Mouse (Mus musculus) C2C12 (cell line): ENCODE results near the gene Bace1. TPM values are rescaled to one million over a fixed set of nuclear protein-coding genes. Genes with fewer than 3 reads are reported as not detected.

ENCODE experiments used
- H3K27me3 ChIP-seq: one replicate; pipeline ENCODE4 v1.6.1; 2011; ENCODE audit not compliant: control insufficient read depth, insufficient read depth, insufficient read length
- H3K36me3 ChIP-seq: one replicate; pipeline ENCODE4 v1.6.1; 2011; ENCODE audit not compliant: control insufficient read depth, insufficient read depth
- H3K4me3 ChIP-seq: one replicate; pipeline ENCODE4 v1.5.1; 2011; ENCODE audit warnings: mild to moderate bottlenecking, control low read depth; ENCODE audit not compliant: poor library complexity, insufficient read depth, severe bottlenecking
- H3K79me2 ChIP-seq: one replicate; pipeline ENCODE4 v1.6.1; 2011; ENCODE audit not compliant: control insufficient read depth, insufficient read depth
- H3K79me3 ChIP-seq: one replicate; pipeline ENCODE4 v1.6.1; 2011; ENCODE audit warnings: low read depth, control low read depth
- H3ac ChIP-seq: one replicate; pipeline ENCODE3; 2011; ENCODE audit warnings: low read depth; ENCODE audit not compliant: control insufficient read depth, insufficient read length
- CEBPB ChIP-seq: IDR thresholded peaks from one replicate; pipeline ENCODE4 v1.6.1; 2011; ENCODE audit warnings: low read depth, mild to moderate bottlenecking, control low read depth, moderate library complexity
- CTCF ChIP-seq: IDR thresholded peaks from one replicate; pipeline ENCODE4 v1.5.1; 2011; ENCODE audit not compliant: control insufficient read depth, insufficient read depth, insufficient read length
- FOSL1 ChIP-seq: IDR thresholded peaks from one replicate; pipeline ENCODE4 v1.8.0; 2011; ENCODE audit warnings: mild to moderate bottlenecking, low read length; ENCODE audit not compliant: poor library complexity, insufficient read depth, severe bottlenecking
- MAX ChIP-seq: IDR thresholded peaks from one replicate; pipeline ENCODE4 v1.6.1; 2011; ENCODE audit warnings: mild to moderate bottlenecking, control low read depth
- MYOD1 ChIP-seq: IDR thresholded peaks from one replicate; pipeline ENCODE4 v1.6.1; 2011; ENCODE audit warnings: low read depth; ENCODE audit not compliant: control insufficient read depth, insufficient read length
- MYOG ChIP-seq: IDR thresholded peaks from one replicate; pipeline ENCODE4 v1.6.1; 2011; ENCODE audit not compliant: control insufficient read depth, insufficient read length; ENCODE audit errors: extremely low read depth
- USF1 ChIP-seq: IDR thresholded peaks from one replicate; pipeline ENCODE4 v1.6.1; 2011; ENCODE audit warnings: low read depth, mild to moderate bottlenecking, control low read depth, moderate library complexity
- long read RNA-seq, 2 experiments: library from polyadenylated mRNA; unstranded; transcript quantifications; one replicate each; pipeline ENCODE4 v2.0.0; 2019 to 2020
- polyA plus RNA-seq: library from polyadenylated mRNA; unstranded; fragments of >200 nt; fragmentation: generic; extraction: Trizol; gene quantifications from one replicate; pipeline ENCODE4 v1.2.1, GENCODE M21; 2012; ENCODE audit warnings: missing spikeins

Gene Bace1
- polyA plus RNA-seq, result 9.9 TPM
- long read RNA-seq, experiment 1, full-length matches to known transcripts, result 10 of 20 reads
- long read RNA-seq, experiment 1, partial matches to known transcripts, result 0 of 20 reads
- long read RNA-seq, experiment 1, other reads (novel, unspliced or antisense), result 10 of 20 reads
- long read RNA-seq, experiment 2, full-length matches to known transcripts, result 210 of 247 reads
- long read RNA-seq, experiment 2, partial matches to known transcripts, result 11 of 247 reads
- long read RNA-seq, experiment 2, other reads (novel, unspliced or antisense), result 26 of 247 reads

GRCm38 (mm10) chr9:45838434-45839138 is at the start of gene Bace1:
Bace1 (plus strand) TSS chr9:45838580.
- Histone ChIP-seq H3K79me2 (peaks cover 51% of the 10 kb centered on the region), H3K4me3 (peak within 1 kb of the TSS; percentile 61), H3K27me3 (no peaks in the 10 kb centered on the region), H3K36me3 (no peaks in the 10 kb centered on the region), H3K79me3 (peaks cover 32% of the 10 kb centered on the region), H3ac (peak within 1 kb of the TSS; percentile 83)
- TF ChIP-seq MYOG, result no peak
- TF ChIP-seq CTCF, result no peak

DNA sequence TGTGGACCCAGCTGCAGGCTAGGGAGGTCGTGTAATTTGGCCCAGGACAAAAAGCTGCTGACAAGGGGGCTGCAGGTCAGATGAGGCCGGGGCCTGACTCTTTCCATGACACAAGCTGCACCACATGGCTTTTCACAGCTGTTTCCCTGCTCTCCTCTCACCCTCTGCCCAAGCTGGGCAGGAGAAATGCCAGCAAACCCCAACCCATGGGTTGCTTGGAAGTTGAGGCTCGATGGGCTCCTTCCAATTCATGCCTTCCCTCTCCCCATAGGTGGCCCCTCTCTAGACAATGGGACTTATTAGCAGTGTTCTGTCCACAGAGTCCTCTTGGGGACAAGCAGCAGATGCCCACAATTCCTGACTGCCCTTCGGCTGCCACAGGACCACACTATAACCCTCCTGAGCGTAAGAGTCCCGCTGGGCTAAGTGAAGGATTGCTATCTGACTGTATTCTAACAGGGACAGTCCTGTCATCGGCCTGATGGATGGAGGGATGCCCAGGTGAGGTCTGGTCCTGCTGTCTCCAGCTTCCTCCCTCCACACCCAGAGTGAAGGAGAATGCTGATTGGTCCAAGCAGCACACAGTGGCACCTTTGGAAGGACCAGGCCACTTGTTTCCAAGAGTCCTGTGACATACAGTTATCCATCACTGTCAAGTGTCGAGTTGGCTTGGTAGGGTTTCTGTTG is 46.8 kb upstream of the Bace1 start:
- no peaks in the 10 kb centered on the region for H3K79me2 ChIP-seq
- TF ChIP-seq USF1 (no peak), FOSL1 (no peak), MYOD1 (no peak), MYOG (no peak), CEBPB (no peak), CTCF (no peak), MAX (no peak)
- no peak overlapping the region for H3K4me3 ChIP-seq
- H3K36me3 ChIP-seq, result peaks cover 5% of the 10 kb centered on the region
- no peaks in the 10 kb centered on the region for H3K79me3 ChIP-seq
- H3ac ChIP-seq, result no peak overlapping the region
- no peaks in the 10 kb centered on the region for H3K27me3 ChIP-seq

- Histone ChIP-seq H3K36me3 (peaks cover 5% of the 10 kb centered on the region), H3K79me2 (no peaks in the 10 kb centered on the region), H3K27me3 (no peaks in the 10 kb centered on the region), H3K79me3 (no peaks in the 10 kb centered on the region), H3K4me3 (no peak overlapping the region), H3ac (no peak overlapping the region)
- TF ChIP-seq MAX (no peak), USF1 (no peak), MYOG (no peak), CTCF (no peak), FOSL1 (no peak), MYOD1 (no peak), CEBPB (no peak)
Observed at GRCm38 (mm10) chr9:45792235-45792634, 46.1 kb upstream of the Bace1 start.

DNA sequence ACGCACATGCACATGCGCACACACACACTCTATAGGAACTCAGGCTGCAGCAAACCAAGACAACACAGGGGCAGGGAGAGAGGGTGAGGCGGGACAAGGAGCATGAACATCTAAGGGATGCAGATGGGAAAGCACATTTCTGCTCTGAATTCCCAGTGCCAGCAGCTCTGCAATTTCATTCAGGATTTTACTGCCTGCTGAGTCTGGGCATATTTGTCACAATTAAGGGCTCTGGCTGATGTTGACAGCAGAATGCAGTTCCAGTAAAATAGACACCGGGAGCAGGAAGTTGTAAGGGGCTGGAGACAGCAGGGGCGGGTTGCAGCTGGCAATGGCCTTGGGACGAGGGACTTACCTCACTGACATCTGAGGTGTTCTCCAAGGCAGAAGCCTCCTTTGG is 44.7 kb upstream of the Bace1 start:
- no peaks in the 10 kb centered on the region for H3K79me3 ChIP-seq
- no peak overlapping the region for H3K4me3 ChIP-seq
- no peaks in the 10 kb centered on the region for H3K27me3 ChIP-seq
- no peaks in the 10 kb centered on the region for H3K79me2 ChIP-seq
- H3K36me3 ChIP-seq, result peaks cover 5% of the 10 kb centered on the region
- TF ChIP-seq MYOD1, result no peak
- TF ChIP-seq MAX, result no peak
- TF ChIP-seq CTCF, result no peak
- TF ChIP-seq FOSL1, result no peak
- no peak for TF ChIP-seq USF1
- no peak for TF ChIP-seq MYOG
- no peak for TF ChIP-seq CEBPB
- H3ac ChIP-seq, result no peak overlapping the region

- Histone ChIP-seq H3K79me3 (no peaks in the 10 kb centered on the region), H3ac (no peak overlapping the region), H3K79me2 (no peaks in the 10 kb centered on the region), H3K27me3 (no peaks in the 10 kb centered on the region), H3K4me3 (no peak overlapping the region), H3K36me3 (peaks cover 5% of the 10 kb centered on the region)
- TF ChIP-seq MYOG (no peak), USF1 (no peak), MAX (no peak), FOSL1 (no peak), CEBPB (no peak), MYOD1 (no peak), CTCF (no peak)
Observed at GRCm38 (mm10) chr9:45795722-45796121, 42.7 kb upstream of the Bace1 start.

- Histone ChIP-seq H3K79me3 (no peaks in the 10 kb centered on the region), H3K4me3 (no peak overlapping the region), H3K27me3 (no peaks in the 10 kb centered on the region), H3ac (no peak overlapping the region), H3K36me3 (peaks cover 4% of the 10 kb centered on the region), H3K79me2 (no peaks in the 10 kb centered on the region)
- no peak for TF ChIP-seq CEBPB
- TF ChIP-seq CTCF, result no peak
Observed at GRCm38 (mm10) chr9:45797271-45797670, 41.1 kb upstream of the Bace1 start.
